Mouse (Mus musculus): ENCODE results near the gene Avil.

DNA sequence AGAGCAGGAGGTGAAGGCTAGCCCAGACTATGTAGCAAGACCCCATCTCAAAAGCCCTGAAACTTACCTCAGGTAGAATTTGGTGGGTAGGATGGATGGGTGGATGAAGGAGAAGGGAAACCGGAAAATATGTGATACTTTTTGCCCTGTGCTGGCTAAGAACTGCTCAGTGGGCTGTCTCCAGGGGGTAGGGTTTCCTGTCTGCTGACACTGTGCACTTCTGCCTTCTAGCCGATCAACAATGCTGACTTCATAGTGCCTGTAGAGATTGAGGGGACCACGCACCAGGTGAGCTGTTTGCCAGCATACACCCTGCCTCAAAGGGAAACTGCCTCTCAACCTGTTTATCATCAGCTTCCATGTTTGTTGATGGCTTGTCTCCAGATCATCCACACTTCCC is 6.9 kb upstream of the Avil start:
- TF ChIP-seq POLR2A (IDR thresholded peaks at IDR 0.05; ENCODE audit: low read depth, low read length) (no peak), CTCF (IDR thresholded peaks at IDR 0.05; ENCODE audit: extremely low read depth, insufficient read depth, insufficient read length, insufficient replicate concordance) (no peak)
